Mouse (Mus musculus) limb, embryonic 15.5 days (tissue): ENCODE measurements at regions not wholly inside any gene's neighbourhood (a gene's known extent, or its start where the extent isn't known, plus 50 kb on each side); places are given as distances from the start of the nearest gene placed in this dataset.
"Not testable (repeated sequence)": the region's sequence is repeated elsewhere in the genome, so short reads cannot be mapped to it uniquely, and the experiment has no call there.

Source experiments
- ATAC-seq: fragments of 200-750 bp; cut with Nextera tagmentation; 2 replicates; pipeline ENCODE4 v1.8.0; 2017; ENCODE audit warnings: low read depth, moderate TSS enrichment; ENCODE audit not compliant: insufficient number of reproducible peaks, low FRiP score, low TSS enrichment
- H3K27ac ChIP-seq: fragments of 300-500 bp; sonication (generic); 2 replicates; pipeline ENCODE4 v1.5.1; 2015; ENCODE audit warnings: moderate library complexity, mild to moderate bottlenecking, inconsistent platforms
- H3K27me3 ChIP-seq: fragments of 300-500 bp; sonication (generic); 2 replicates; pipeline ENCODE4 v1.6.1; 2015; ENCODE audit warnings: inconsistent platforms
- H3K36me3 ChIP-seq: fragments of 300-500 bp; sonication (generic); 2 replicates; pipeline ENCODE4 v1.6.1; 2015; ENCODE audit warnings: inconsistent platforms
- H3K4me1 ChIP-seq: fragments of 300-500 bp; sonication (generic); 2 replicates; pipeline ENCODE4 v1.6.1; 2015; ENCODE audit warnings: inconsistent platforms
- H3K4me2 ChIP-seq: fragments of 300-500 bp; sonication (generic); 2 replicates; pipeline ENCODE4 v1.6.1; 2015; ENCODE audit warnings: mild to moderate bottlenecking, inconsistent platforms
- H3K4me3 ChIP-seq: fragments of 300-500 bp; sonication (generic); 2 replicates; pipeline ENCODE4 v1.5.1; 2015; ENCODE audit warnings: mild to moderate bottlenecking, inconsistent platforms
- H3K9ac ChIP-seq: fragments of 300-500 bp; sonication (generic); 2 replicates; pipeline ENCODE4 v1.6.1; 2015; ENCODE audit warnings: inconsistent platforms
- H3K9me3 ChIP-seq: fragments of 300-500 bp; sonication (generic); 2 replicates; pipeline ENCODE4 v1.6.1; 2016; ENCODE audit warnings: inconsistent platforms
- WGBS: fragments of 180-500 bp; shearing (Covaris S2); methylation state at CpG from one replicate; pipeline ENCODE4 v1.1.7; 2015; 5-methylcytosine and 5-hydroxymethylcytosine counted together

DNA sequence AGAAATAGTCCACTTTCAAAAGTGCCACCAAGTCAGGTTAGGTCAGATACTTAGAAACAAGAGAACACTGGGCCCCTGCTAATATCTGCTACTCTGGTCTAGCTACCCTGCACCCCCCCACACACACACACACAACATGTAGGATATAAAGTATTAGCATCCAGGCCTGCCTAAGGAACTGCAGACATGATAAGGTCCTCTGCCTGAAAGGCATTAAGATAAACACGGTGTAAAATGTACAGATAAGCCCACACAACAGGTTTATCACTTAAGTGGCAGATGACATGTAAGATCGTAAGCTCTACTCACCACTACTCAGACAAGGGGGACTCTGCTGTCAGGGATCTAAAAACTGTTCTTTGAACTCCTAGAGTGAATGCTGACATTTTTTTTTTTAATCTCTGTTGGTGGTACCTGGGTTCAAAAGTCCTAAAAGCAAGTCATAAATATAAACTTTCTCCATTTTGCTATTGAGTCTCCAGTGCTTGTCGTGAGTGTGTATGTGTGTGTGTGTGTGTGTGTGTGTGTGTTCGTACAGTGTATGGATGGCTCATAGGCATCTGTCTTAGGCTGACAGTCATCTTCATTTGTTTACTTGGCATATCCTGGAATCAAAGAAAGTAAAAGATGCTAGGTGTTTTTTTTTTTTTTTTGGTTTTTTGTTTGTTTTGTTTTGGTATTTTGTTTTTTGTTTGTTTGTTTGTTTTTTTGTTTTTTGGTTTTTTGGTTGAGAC lies 52.2 kb downstream of the Gm9817 start:
- no peaks in the 10 kb centered on the region for H3K9me3 ChIP-seq
- H3K27ac ChIP-seq = no peak overlapping the region
- no peak overlapping the region for H3K9ac ChIP-seq
- H3K4me3 ChIP-seq = no peak overlapping the region
- 74% methylated on average over 4 of the region's 4 CpGs for WGBS
- H3K36me3 ChIP-seq = no peaks in the 10 kb centered on the region
- H3K27me3 ChIP-seq = no peaks in the 10 kb centered on the region
- ATAC-seq = no peak
- no peak overlapping the region for H3K4me2 ChIP-seq
- H3K4me1 ChIP-seq = 0 out of 2 replicates have a peak, but pooled peaks cover 3% of the 10 kb centered on the region

DNA sequence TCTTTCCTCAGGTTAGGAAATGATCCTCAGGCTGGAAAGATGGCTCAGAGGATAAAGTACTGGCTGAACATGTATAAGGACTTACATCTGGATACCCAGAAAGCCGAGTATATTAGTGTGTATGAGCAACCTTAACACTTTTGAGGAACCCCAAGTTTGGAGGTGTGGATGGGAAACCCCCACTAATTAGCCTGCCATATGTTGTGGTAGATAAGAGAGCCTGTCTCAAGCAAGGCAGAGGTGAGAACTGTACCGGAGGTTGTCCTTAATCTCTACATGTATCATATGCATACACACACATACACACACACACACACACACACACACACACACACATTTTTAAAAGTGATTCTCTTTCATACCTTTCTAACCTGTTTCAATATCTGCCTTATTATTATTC lies 62.1 kb downstream of the Gm9817 start:
- Histone ChIP-seq H3K9me3 (no peaks in the 10 kb centered on the region), H3K36me3 (no peaks in the 10 kb centered on the region), H3K9ac (no peak overlapping the region), H3K4me1 (no peaks in the 10 kb centered on the region), H3K27ac (no peak overlapping the region), H3K4me2 (no peak overlapping the region), H3K27me3 (no peaks in the 10 kb centered on the region), H3K4me3 (no peak overlapping the region)
- no peak for ATAC-seq
- WGBS = 84% methylated on average over 2 of the region's 2 CpGs

DNA sequence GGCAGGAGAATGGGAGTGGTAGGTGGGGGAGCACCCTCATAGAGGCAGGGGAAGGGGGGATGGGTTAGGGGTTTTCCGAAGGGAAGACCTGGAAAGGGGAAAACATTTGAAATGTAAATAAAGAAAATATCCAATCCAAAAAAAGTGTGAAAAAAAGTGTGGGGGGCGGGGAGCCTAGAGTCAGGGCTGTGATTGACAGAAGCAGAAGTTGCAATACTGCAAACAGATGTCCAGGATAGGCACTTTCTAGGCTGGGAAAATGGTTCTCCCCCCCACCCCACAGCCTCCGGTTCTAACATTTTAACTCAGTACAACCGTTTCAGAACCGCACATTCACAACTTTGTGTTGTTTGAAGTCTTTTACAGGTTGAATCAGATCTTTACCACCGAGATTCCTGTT lies 66.6 kb downstream of the Gm9817 start:
- 71% methylated on average over 6 of the region's 6 CpGs for WGBS
- ATAC-seq = no peak
- Histone ChIP-seq H3K36me3 (no peaks in the 10 kb centered on the region), H3K27me3 (no peaks in the 10 kb centered on the region), H3K4me3 (no peak overlapping the region), H3K4me2 (no peak overlapping the region), H3K9ac (no peak overlapping the region), H3K4me1 (no peaks in the 10 kb centered on the region), H3K27ac (no peak overlapping the region), H3K9me3 (no peaks in the 10 kb centered on the region)

GRCm38 (mm10) chr13:45156223-45156622 lies 77.7 kb downstream of the Gm9817 start:
- no peak overlapping the region for H3K4me3 ChIP-seq
- WGBS = 77% methylated on average over 3 of the region's 3 CpGs
- no peak overlapping the region for H3K27ac ChIP-seq
- no peaks in the 10 kb centered on the region for H3K4me1 ChIP-seq
- no peaks in the 10 kb centered on the region for H3K36me3 ChIP-seq
- no peaks in the 10 kb centered on the region for H3K27me3 ChIP-seq
- no peak overlapping the region for H3K4me2 ChIP-seq
- ATAC-seq = no peak
- no peak overlapping the region for H3K9ac ChIP-seq
- no peaks in the 10 kb centered on the region for H3K9me3 ChIP-seq

DNA sequence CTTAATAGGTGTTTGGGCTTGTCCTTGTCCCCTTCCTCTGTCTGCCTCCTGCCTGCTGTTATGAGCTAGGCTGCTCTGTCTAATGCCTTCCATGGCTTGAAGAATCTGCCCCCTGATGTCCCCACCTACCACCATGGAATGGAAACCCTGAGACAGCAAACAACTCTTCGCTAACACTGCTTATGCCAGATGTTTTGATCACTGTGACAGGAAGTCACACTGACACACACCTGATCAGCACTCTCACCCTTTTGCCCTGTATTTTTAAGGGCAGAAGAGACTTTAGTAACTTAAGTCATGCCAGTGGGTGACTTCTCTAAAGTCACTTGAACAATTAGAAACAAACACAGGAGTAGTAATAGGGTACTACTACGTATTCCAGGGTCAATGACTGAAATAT lies 78.5 kb downstream of the Gm9817 start:
- ATAC-seq = no peak
- no peak overlapping the region for H3K9ac ChIP-seq
- 85% methylated on average over 2 of the region's 2 CpGs for WGBS
- no peak overlapping the region for H3K27ac ChIP-seq
- no peaks in the 10 kb centered on the region for H3K27me3 ChIP-seq
- no peaks in the 10 kb centered on the region for H3K4me1 ChIP-seq
- H3K4me3 ChIP-seq = no peak overlapping the region
- H3K4me2 ChIP-seq = no peak overlapping the region
- no peaks in the 10 kb centered on the region for H3K9me3 ChIP-seq
- H3K36me3 ChIP-seq = no peaks in the 10 kb centered on the region

- Histone ChIP-seq H3K4me2 (no peak overlapping the region), H3K36me3 (no peaks in the 10 kb centered on the region), H3K27me3 (no peaks in the 10 kb centered on the region), H3K27ac (no peak overlapping the region), H3K9ac (no peak overlapping the region), H3K4me3 (no peak overlapping the region), H3K9me3 (no peaks in the 10 kb centered on the region), H3K4me1 (no peaks in the 10 kb centered on the region)
- WGBS = 87% methylated on average over 5 of the region's 5 CpGs
- no peak for ATAC-seq
Observed at GRCm38 (mm10) chr13:45160281-45160680, 81.8 kb downstream of the Gm9817 start.

DNA sequence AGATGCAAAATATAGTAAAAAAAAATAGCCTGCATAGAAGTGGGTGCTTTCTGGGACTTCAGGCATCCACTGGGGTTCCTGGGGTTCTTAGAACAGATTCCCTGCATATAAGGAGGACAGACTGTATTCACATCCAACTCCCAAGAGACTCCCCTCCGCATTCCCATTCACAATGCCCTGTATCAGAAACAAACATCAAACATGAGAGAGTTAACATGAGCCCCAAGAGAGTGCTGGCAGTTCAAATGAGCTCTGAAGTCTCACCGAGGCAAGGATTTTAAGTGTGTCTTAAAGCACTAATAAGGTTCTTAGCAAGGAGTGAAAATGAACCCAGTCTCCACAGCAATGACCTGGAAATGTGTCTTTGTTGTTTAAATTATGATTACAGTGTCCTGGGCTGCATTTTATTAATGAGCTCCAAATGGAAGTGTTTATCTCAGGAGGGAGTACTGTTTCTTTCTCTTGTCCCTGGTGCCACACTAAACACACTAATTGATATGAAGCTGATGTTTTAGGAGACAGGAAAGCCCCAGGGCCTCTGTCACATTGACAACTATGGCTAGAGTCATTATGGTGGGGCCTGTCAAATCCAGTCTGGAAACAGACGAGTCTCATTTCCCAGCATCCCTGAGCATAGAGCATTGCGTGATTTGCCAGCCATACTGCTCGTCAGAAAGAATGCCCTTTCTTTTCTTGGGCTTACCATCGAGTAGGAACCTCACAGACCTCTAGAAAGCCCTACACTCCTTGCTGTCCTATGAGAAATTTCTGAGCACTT lies 85.7 kb downstream of the Gm9817 start:
- Histone ChIP-seq H3K27ac (no peak overlapping the region), H3K9ac (no peak overlapping the region), H3K4me3 (no peak overlapping the region), H3K4me2 (no peak overlapping the region), H3K36me3 (no peaks in the 10 kb centered on the region), H3K9me3 (no peaks in the 10 kb centered on the region), H3K4me1 (no peaks in the 10 kb centered on the region), H3K27me3 (no peaks in the 10 kb centered on the region)
- no peak for ATAC-seq
- 27% methylated on average over 6 of the region's 6 CpGs for WGBS

GRCm38 (mm10) chr13:45165159-45165558 lies 86.7 kb downstream of the Gm9817 start:
- H3K27me3 ChIP-seq = no peaks in the 10 kb centered on the region
- 84% methylated on average over 3 of the region's 3 CpGs for WGBS
- H3K27ac ChIP-seq = no peak overlapping the region
- H3K9ac ChIP-seq = no peak overlapping the region
- H3K4me1 ChIP-seq = no peaks in the 10 kb centered on the region
- no peaks in the 10 kb centered on the region for H3K36me3 ChIP-seq
- no peak overlapping the region for H3K4me3 ChIP-seq
- no peak for ATAC-seq
- no peaks in the 10 kb centered on the region for H3K9me3 ChIP-seq
- no peak overlapping the region for H3K4me2 ChIP-seq

DNA sequence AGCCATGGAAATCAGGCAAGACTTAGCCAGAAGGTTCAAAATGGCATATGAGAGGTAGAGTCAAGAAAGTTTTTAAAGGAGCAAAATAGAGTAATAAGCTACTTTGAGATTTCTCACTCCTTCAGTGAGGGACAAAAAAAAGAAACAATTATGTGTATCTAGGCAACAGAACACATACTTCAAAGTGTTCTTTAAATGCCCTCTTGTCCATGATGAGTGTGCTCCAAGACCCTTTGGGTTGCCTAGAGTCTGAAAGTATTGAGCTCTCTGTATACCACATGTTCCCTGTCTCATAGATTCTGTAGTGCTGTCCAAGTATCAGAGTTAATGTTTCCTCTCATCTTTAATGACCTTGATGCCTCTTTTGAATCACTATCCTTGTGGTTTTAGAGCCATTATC lies 91.2 kb downstream of the Gm9817 start:
- Histone ChIP-seq H3K4me1 (no peaks in the 10 kb centered on the region), H3K9ac (no peak overlapping the region), H3K4me2 (no peak overlapping the region)

DNA sequence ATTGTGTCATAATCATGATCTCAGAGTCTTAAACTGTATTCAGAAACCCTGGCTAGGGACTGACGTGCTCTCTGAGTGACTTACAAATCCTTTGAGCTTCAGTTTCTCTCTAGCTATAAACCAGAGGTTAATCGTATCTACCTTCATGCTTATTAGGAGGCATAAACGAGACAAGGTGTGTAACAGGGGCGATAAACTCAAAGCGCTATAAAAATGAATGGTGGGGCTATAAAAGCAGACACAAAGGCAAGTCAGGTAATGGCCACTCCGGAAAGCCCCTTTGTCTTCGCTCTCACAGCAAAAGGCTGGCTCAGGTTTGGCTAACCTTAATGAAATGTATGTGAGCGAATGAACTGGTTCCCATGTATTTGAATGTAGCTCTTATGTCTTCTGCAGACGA lies 94.6 kb downstream of the Gm9817 start:
- no peak overlapping the region for H3K27ac ChIP-seq
- 32% methylated on average over 9 of the region's 9 CpGs for WGBS

More for the DNA sequence above, 91.2 kb downstream of the Gm9817 start:
- H3K9me3 ChIP-seq = no peaks in the 10 kb centered on the region
- H3K27me3 ChIP-seq = no peaks in the 10 kb centered on the region
- no peak overlapping the region for H3K27ac ChIP-seq
- ATAC-seq = no peak
- H3K4me3 ChIP-seq = no peak overlapping the region
- H3K36me3 ChIP-seq = no peaks in the 10 kb centered on the region

GRCm38 (mm10) chr13:45175711-45176205 lies 97.3 kb downstream of the Gm9817 start:
- H3K4me2 ChIP-seq, H3K4me3 ChIP-seq, H3K36me3 ChIP-seq, ATAC-seq, H3K27me3 ChIP-seq, H3K9me3 ChIP-seq, H3K4me1 ChIP-seq, H3K9ac ChIP-seq, H3K27ac ChIP-seq: not testable (repeated sequence)
- 95% methylated on average over 3 of the region's 3 CpGs for WGBS

More for the DNA sequence above, 94.6 kb downstream of the Gm9817 start:
- H3K4me3 ChIP-seq = no peak overlapping the region
- no peak overlapping the region for H3K4me2 ChIP-seq
- no peak for ATAC-seq
- H3K9ac ChIP-seq = no peak overlapping the region
- no peaks in the 10 kb centered on the region for H3K36me3 ChIP-seq
- no peaks in the 10 kb centered on the region for H3K9me3 ChIP-seq
- H3K27me3 ChIP-seq = no peaks in the 10 kb centered on the region
- no peaks in the 10 kb centered on the region for H3K4me1 ChIP-seq

DNA sequence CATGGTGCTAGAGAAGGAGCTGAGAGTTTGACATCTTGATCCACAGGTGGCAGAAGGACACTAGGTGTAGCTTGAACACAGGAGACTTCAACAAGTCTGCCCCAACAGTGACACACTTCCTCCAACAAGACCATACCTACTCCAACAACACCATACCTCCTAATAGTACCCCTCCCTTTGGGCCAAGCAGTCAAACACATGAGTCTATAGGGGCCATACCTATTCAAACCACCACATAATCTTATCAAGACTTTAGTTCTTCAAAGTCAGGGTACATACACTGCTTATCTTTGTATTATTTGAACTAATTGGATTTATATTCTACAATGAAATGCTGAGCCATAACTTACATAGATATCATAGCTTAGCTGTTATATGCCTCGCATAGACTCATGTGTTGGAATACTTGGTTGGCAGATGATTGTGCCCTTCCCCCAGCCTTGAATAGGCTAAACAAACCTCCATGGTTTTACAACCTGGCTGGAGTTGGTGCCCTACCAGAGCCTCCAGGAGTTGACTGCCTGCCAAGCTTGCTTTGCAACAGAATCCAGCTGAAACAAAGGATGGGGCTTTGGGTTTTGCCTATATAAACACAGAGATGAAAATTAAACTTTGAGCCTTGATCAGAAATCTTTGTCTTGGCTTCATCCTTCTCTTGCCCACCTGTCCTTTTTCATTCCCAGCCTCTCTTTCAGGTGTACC lies 103.2 kb downstream of the Gm9817 start:
- Histone ChIP-seq H3K27me3 (no peaks in the 10 kb centered on the region), H3K4me2 (no peak overlapping the region), H3K4me1 (peaks cover 4% of the 10 kb centered on the region; the same call in 1 of the 2 replicates), H3K9ac (no peak overlapping the region), H3K4me3 (no peak overlapping the region), H3K27ac (no peak overlapping the region), H3K36me3 (no peaks in the 10 kb centered on the region), H3K9me3 (no peaks in the 10 kb centered on the region)
- 81% methylated on average over 1 of the region's 1 CpGs for WGBS
- no peak for ATAC-seq
